Mouse (Mus musculus) kidney, postnatal 14 days (tissue): ENCODE measurements around the gene Erbin.

Experiments
- DNase-seq: peaks from one replicate; pipeline ENCODE4 v3.0.0; 2022; ENCODE audit warnings: mixed read lengths

Erbin gene

GRCm38 (mm10) chr13:103806210-103806851, 114.0 kb downstream of the Erbin start:
- no peak for DNase-seq

- DNase-seq, result no peak
Observed at GRCm38 (mm10) chr13:103803721-103804120, 116.6 kb downstream of the Erbin start.

- no peak for DNase-seq
Observed at GRCm38 (mm10) chr13:103801021-103801420, 119.3 kb downstream of the Erbin start.

GRCm38 (mm10) chr13:103794688-103795543, 125.4 kb downstream of the Erbin start:
- no peak for DNase-seq

GRCm38 (mm10) chr13:103779922-103780585, 140.3 kb downstream of the Erbin start:
- peak; percentile 46 for DNase-seq

- no peak for DNase-seq
Observed at GRCm38 (mm10) chr13:103777126-103777525, 143.2 kb downstream of the Erbin start.

- DNase-seq, result peak; percentile 97
Observed at GRCm38 (mm10) chr13:103774119-103774757, 146.1 kb downstream of the Erbin start, which contains the start of gene Srek1. Srek1 (minus strand) TSS chr13:103774608.

- no peak for DNase-seq
Observed at GRCm38 (mm10) chr13:103773407-103774118, 146.8 kb downstream of the Erbin start.

- DNase-seq, result peak; percentile 17
Observed at GRCm38 (mm10) chr13:103772917-103773316, 147.4 kb downstream of the Erbin start.

- DNase-seq, result no peak
Observed at GRCm38 (mm10) chr13:103770821-103771220, 149.5 kb downstream of the Erbin start.
